Mouse (Mus musculus): Measurements from ENCODE around the gene Gm20425. TPM values are rescaled to one million over a fixed set of nuclear protein-coding genes. Genes with fewer than 3 reads are reported as not detected.

Gm20425 gene
- polyA plus RNA-seq, 1 experiment from 2014 or later: 2.3 TPM

- Histone ChIP-seq H3K4me1 (replicated peaks) (peaks cover 21% of the 10 kb centered on the region), H3K9me3 (replicated peaks) (no peaks in the 10 kb centered on the region), H3K4me3 (replicated peaks) (no peak overlapping the region), H3K27me3 (no peaks in the 10 kb centered on the region), H3K4me2 (no peak overlapping the region), H3K36me3 (replicated peaks) (no peaks in the 10 kb centered on the region), H3K27ac (replicated peaks) (no peak overlapping the region), H3K9ac (no peak overlapping the region)
- ATAC-seq (ENCODE audit: insufficient read depth): no peak
- WGBS (ENCODE audit: insufficient replicate concordance): 71% methylated on average over 6 of the region's 6 CpGs
Observed at GRCm38 (mm10) chr9:103239471-103239870, 9.4 kb upstream of the Gm20425 start.

- Histone ChIP-seq H3K9ac (no peak overlapping the region), H3K9me3 (replicated peaks) (no peaks in the 10 kb centered on the region), H3K4me3 (replicated peaks) (no peak overlapping the region), H3K4me1 (replicated peaks) (peaks cover 44% of the 10 kb centered on the region), H3K36me3 (replicated peaks) (no peaks in the 10 kb centered on the region), H3K27me3 (peaks cover 8% of the 10 kb centered on the region; the same call in 1 of the 2 replicates), H3K27ac (replicated peaks) (peak overlapping the region; percentile 86), H3K4me2 (no peak overlapping the region)
- ATAC-seq (ENCODE audit: insufficient read depth): peak; percentile 45
- 42% methylated on average over 7 of the region's 7 CpGs for WGBS (ENCODE audit: insufficient replicate concordance)
Observed at GRCm38 (mm10) chr9:103234565-103235165, 4.6 kb upstream of the Gm20425 start.

GRCm38 (mm10) chr9:103234059-103234458 lies 4.0 kb upstream of the Gm20425 start:
- H3K36me3 ChIP-seq (replicated peaks): no peaks in the 10 kb centered on the region
- ATAC-seq (ENCODE audit: insufficient read depth): no peak
- H3K4me2 ChIP-seq: no peak overlapping the region
- H3K4me3 ChIP-seq (replicated peaks): no peak overlapping the region
- 21% methylated on average over 7 of the region's 7 CpGs for WGBS (ENCODE audit: insufficient replicate concordance)
- peaks cover 11% of the 10 kb centered on the region; the same call in 1 of the 2 replicates for H3K27me3 ChIP-seq
- H3K9ac ChIP-seq: no peak overlapping the region
- H3K27ac ChIP-seq (replicated peaks): peak overlapping the region; percentile 86
- peaks cover 44% of the 10 kb centered on the region for H3K4me1 ChIP-seq (replicated peaks)
- H3K9me3 ChIP-seq (replicated peaks): no peaks in the 10 kb centered on the region

GRCm38 (mm10) chr9:103233006-103233395 lies 2.9 kb upstream of the Gm20425 start:
- peak overlapping the region; percentile 86 for H3K27ac ChIP-seq (replicated peaks)

GRCm38 (mm10) chr9:103232232-103233005 lies 2.3 kb upstream of the Gm20425 start:
- H3K9ac ChIP-seq: no peak overlapping the region
- ATAC-seq (ENCODE audit: insufficient read depth): no peak
- no peaks in the 10 kb centered on the region for H3K36me3 ChIP-seq (replicated peaks)
- H3K4me2 ChIP-seq: no peak overlapping the region
- peaks cover 42% of the 10 kb centered on the region for H3K4me1 ChIP-seq (replicated peaks)
- 60% methylated on average over 7 of the region's 7 CpGs for WGBS (ENCODE audit: insufficient replicate concordance)
- H3K4me3 ChIP-seq (replicated peaks): no peak overlapping the region
- H3K27ac ChIP-seq (replicated peaks): no peak overlapping the region; the same call in 1 of the 2 replicates
- H3K27me3 ChIP-seq: peaks cover 11% of the 10 kb centered on the region; the same call in 1 of the 2 replicates
- no peaks in the 10 kb centered on the region for H3K9me3 ChIP-seq (replicated peaks)

More at GRCm38 (mm10) chr9:103233006-103233395, 2.9 kb upstream of the Gm20425 start:
- Histone ChIP-seq H3K9me3 (replicated peaks) (no peaks in the 10 kb centered on the region), H3K4me3 (replicated peaks) (no peak overlapping the region), H3K27me3 (peaks cover 11% of the 10 kb centered on the region; the same call in 1 of the 2 replicates), H3K9ac (no peak overlapping the region), H3K36me3 (replicated peaks) (no peaks in the 10 kb centered on the region), H3K4me2 (no peak overlapping the region), H3K4me1 (replicated peaks) (peaks cover 44% of the 10 kb centered on the region)
- no peak for ATAC-seq (ENCODE audit: insufficient read depth)
- WGBS (ENCODE audit: insufficient replicate concordance): 31% methylated on average over 7 of the region's 7 CpGs

- Histone ChIP-seq H3K4me3 (replicated peaks) (peak overlapping the region; percentile 43), H3K9me3 (replicated peaks) (no peaks in the 10 kb centered on the region), H3K27me3 (peaks cover 11% of the 10 kb centered on the region; the same call in 1 of the 2 replicates), H3K36me3 (replicated peaks) (peaks cover 5% of the 10 kb centered on the region; the same call in 1 of the 2 replicates), H3K27ac (replicated peaks) (peak overlapping the region; percentile 53), H3K9ac (peak overlapping the region; percentile 17; the same call in 1 of the 2 replicates), H3K4me2 (peak overlapping the region; percentile 49), H3K4me1 (replicated peaks) (peaks cover 36% of the 10 kb centered on the region)
- WGBS (ENCODE audit: insufficient replicate concordance): 61% methylated on average over 15 of the region's 15 CpGs
- no peak for ATAC-seq (ENCODE audit: insufficient read depth)
Observed at GRCm38 (mm10) chr9:103229037-103229867, 855 bp downstream of the Gm20425 start.

GRCm38 (mm10) chr9:103228370-103229003 lies 1.6 kb downstream of the Gm20425 start:
- Histone ChIP-seq H3K27me3 (peaks cover 11% of the 10 kb centered on the region; the same call in 1 of the 2 replicates), H3K4me2 (peak overlapping the region; percentile 49), H3K9ac (peak overlapping the region; percentile 17; the same call in 1 of the 2 replicates), H3K4me3 (replicated peaks) (peak overlapping the region; percentile 43), H3K27ac (replicated peaks) (peak overlapping the region; percentile 51), H3K9me3 (replicated peaks) (no peaks in the 10 kb centered on the region), H3K4me1 (replicated peaks) (peaks cover 31% of the 10 kb centered on the region), H3K36me3 (replicated peaks) (peaks cover 5% of the 10 kb centered on the region; the same call in 1 of the 2 replicates)
- ATAC-seq (ENCODE audit: insufficient read depth): no peak
- 53% methylated on average over 13 of the region's 13 CpGs for WGBS (ENCODE audit: insufficient replicate concordance)

- Histone ChIP-seq H3K36me3 (replicated peaks) (peaks cover 5% of the 10 kb centered on the region; the same call in 1 of the 2 replicates), H3K4me3 (replicated peaks) (peak overlapping the region; percentile 43), H3K4me1 (replicated peaks) (peaks cover 23% of the 10 kb centered on the region), H3K27me3 (peaks cover 11% of the 10 kb centered on the region; the same call in 1 of the 2 replicates), H3K9ac (no peak overlapping the region), H3K27ac (replicated peaks) (0 out of 2 replicates have a peak overlapping the region, but pooled peaks have one; percentile 51), H3K9me3 (replicated peaks) (no peaks in the 10 kb centered on the region), H3K4me2 (peak overlapping the region; percentile 49)
- no peak for ATAC-seq (ENCODE audit: insufficient read depth)
- WGBS (ENCODE audit: insufficient replicate concordance): 78% methylated on average over 16 of the region's 16 CpGs
Observed at GRCm38 (mm10) chr9:103227760-103228159, 2.3 kb downstream of the Gm20425 start.

GRCm38 (mm10) chr9:103226806-103227205 lies 3.3 kb downstream of the Gm20425 start:
- Histone ChIP-seq H3K27me3 (peaks cover 11% of the 10 kb centered on the region; the same call in 1 of the 2 replicates), H3K4me3 (replicated peaks) (no peak overlapping the region), H3K36me3 (replicated peaks) (peaks cover 7% of the 10 kb centered on the region; the same call in 1 of the 2 replicates), H3K9me3 (replicated peaks) (no peaks in the 10 kb centered on the region), H3K9ac (no peak overlapping the region), H3K27ac (replicated peaks) (0 out of 2 replicates have a peak overlapping the region, but pooled peaks have one; percentile 3), H3K4me1 (replicated peaks) (peaks cover 14% of the 10 kb centered on the region), H3K4me2 (peak overlapping the region; percentile 27; the same call in 1 of the 2 replicates)
- 81% methylated on average over 15 of the region's 15 CpGs for WGBS (ENCODE audit: insufficient replicate concordance)
- no peak for ATAC-seq (ENCODE audit: insufficient read depth)

- no peak overlapping the region for H3K4me2 ChIP-seq
Observed at GRCm38 (mm10) chr9:103225464-103225863, 4.6 kb downstream of the Gm20425 start.

More at GRCm38 (mm10) chr9:103225464-103225863, 4.6 kb downstream of the Gm20425 start:
- ATAC-seq (ENCODE audit: insufficient read depth): no peak
- peaks cover 11% of the 10 kb centered on the region; the same call in 1 of the 2 replicates for H3K27me3 ChIP-seq
- WGBS (ENCODE audit: insufficient replicate concordance): 26% methylated on average over 3 of the region's 3 CpGs
- H3K36me3 ChIP-seq (replicated peaks): peaks cover 12% of the 10 kb centered on the region; the same call in 1 of the 2 replicates
- no peak overlapping the region for H3K4me3 ChIP-seq (replicated peaks)
- peaks cover under 1% of the 10 kb centered on the region; the same call in 1 of the 2 replicates for H3K4me1 ChIP-seq (replicated peaks)
- H3K9me3 ChIP-seq (replicated peaks): no peaks in the 10 kb centered on the region
- H3K9ac ChIP-seq: no peak overlapping the region
- no peak overlapping the region for H3K27ac ChIP-seq (replicated peaks)

All from liver, embryonic 15.5 days (tissue).